Mouse (Mus musculus): Measurements from ENCODE around the gene Fam118b.

DNA sequence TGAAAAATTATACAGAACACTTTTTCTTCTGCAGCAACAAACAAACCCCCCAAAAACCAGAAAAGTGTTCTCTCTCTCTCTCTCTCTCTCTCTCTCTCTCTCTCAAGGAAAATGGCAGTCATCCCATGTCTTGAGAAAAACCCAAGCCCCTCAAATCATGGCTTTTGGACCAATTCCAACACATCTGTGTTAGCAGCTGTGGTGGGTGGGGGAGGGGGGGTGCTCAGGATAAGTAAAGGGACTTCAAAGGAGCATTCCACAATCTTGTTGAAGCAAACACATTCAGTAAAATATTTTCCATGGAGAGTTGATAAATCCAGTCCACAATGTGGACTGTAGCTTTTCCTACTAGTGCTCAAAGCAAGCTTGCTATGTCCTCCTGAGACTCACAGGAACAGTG lies 18.1 kb downstream of the Fam118b start:
- TF ChIP-seq POLR2A (IDR thresholded peaks at IDR 0.05; ENCODE audit: low read depth, low read length): no peak
- TF ChIP-seq CTCF (conservative IDR thresholded peaks at IDR 0.05; ENCODE audit: insufficient read depth, insufficient read length, low read depth, low read length): no peak
